Mouse (Mus musculus) neural tube, embryonic 13.5 days (tissue): ENCODE data around the gene Gm8020. TPM values are rescaled to one million over a fixed set of nuclear protein-coding genes. Genes with fewer than 3 reads are reported as not detected.
"Not testable (repeated sequence)": the region's sequence is repeated elsewhere in the genome, so short reads cannot be mapped to it uniquely, and the experiment has no call there.

ENCODE experiments used
- ATAC-seq: fragments of 200-750 bp; cut with Nextera tagmentation; 2 replicates; pipeline ENCODE4 v1.8.0; 2017; ENCODE audit warnings: low read depth, mild to moderate bottlenecking, moderate TSS enrichment, moderate library complexity
- H3K27ac ChIP-seq: fragments of 300-500 bp; sonication (generic); replicated peaks from 2 replicates; pipeline ENCODE4 v1.5.1; 2015; ENCODE audit warnings: moderate library complexity, mild to moderate bottlenecking, inconsistent platforms
- H3K27me3 ChIP-seq: fragments of 300-500 bp; sonication (generic); 2 replicates; pipeline ENCODE4 v1.6.1; 2015; ENCODE audit warnings: mild to moderate bottlenecking, inconsistent platforms
- H3K36me3 ChIP-seq: fragments of 300-500 bp; sonication (generic); 2 replicates; pipeline ENCODE4 v1.6.1; 2015; ENCODE audit warnings: mild to moderate bottlenecking, inconsistent platforms
- H3K4me1 ChIP-seq: fragments of 300-500 bp; sonication (generic); replicated peaks from 2 replicates; pipeline ENCODE4 v1.6.1; 2015; ENCODE audit warnings: inconsistent platforms
- H3K4me2 ChIP-seq: fragments of 300-500 bp; sonication (generic); 2 replicates; pipeline ENCODE4 v1.6.1; 2015; ENCODE audit warnings: inconsistent platforms, mild to moderate bottlenecking, moderate library complexity
- H3K4me3 ChIP-seq: fragments of 300-500 bp; sonication (generic); 2 replicates; pipeline ENCODE4 v1.5.1; 2015; ENCODE audit warnings: mild to moderate bottlenecking, inconsistent platforms
- H3K9ac ChIP-seq: fragments of 300-500 bp; sonication (generic); 2 replicates; pipeline ENCODE4 v1.6.1; 2015; ENCODE audit warnings: moderate library complexity, mild to moderate bottlenecking, inconsistent platforms
- H3K9me3 ChIP-seq: fragments of 300-500 bp; sonication (generic); 2 replicates; pipeline ENCODE4 v1.6.1; 2016; ENCODE audit warnings: inconsistent platforms
- WGBS: fragments of 180-500 bp; shearing (Covaris S2); methylation state at CpG from one replicate; pipeline ENCODE4 v1.1.7; 2015; 5-methylcytosine and 5-hydroxymethylcytosine counted together
- polyA plus RNA-seq: library from polyadenylated mRNA; unstranded; fragments of >200 nt; fragmentation: Nextera tagmentation; extraction: Ambion mirVana; gene quantifications from 2 replicates; pipeline ENCODE4 v1.2.1, GENCODE M21; 2015

Gm8020 gene
- not detected in 2 replicates for polyA plus RNA-seq

DNA sequence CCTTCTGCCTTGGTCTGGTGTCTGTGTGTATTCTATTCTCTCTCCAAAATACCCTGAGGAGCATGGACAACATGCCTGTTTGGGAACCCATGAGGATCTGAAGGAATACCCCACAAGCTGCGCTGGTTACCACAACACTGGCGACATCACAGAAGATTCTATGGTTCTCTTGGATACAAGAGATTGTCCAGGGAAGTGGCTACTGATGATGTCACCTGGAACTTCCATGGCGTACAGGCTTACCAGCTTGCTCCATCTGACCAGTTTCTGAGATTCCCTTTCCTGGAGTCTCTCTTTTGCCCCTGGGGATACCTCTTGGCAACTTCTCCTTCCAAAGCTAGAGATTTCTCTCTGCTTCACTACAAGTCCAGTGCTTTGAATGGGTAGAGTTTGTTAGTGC lies at the start of gene Gm8020:
Gene Gm8020 (minus strand): TSS at position 101 of the 400 bp plus-strand sequence.
- WGBS, result 83% methylated on average over 2 of the region's 3 CpGs
- H3K4me1 ChIP-seq, H3K27ac ChIP-seq, ATAC-seq, H3K4me3 ChIP-seq, H3K4me2 ChIP-seq, H3K9ac ChIP-seq, H3K36me3 ChIP-seq, H3K9me3 ChIP-seq, H3K27me3 ChIP-seq: not testable (repeated sequence)

DNA sequence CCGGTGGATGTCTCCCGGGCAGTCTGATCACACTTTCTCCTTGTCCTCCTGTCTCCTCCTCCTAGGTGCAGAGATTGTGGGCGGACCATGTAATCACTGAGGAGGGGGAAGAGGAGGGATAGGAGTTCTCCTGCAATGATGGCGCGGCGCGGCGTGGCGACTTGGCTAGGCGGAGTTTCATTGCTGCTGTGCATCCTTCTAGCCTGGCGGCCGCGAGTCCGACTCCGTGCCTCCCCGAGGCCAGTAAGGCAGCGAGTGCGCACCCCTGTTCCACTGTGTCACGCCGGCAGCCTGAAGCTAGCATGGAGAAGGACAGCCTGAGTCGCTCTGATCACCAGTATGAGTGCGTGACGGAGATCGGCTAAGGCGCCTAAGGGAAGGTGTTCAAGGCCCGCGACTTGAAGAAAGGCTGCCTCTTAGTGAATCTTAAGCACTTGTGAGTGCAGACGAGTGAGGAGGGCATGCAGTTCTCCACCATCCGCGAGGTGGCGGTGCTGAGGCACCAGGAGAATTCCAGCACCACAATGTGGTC lies 41.1 kb upstream of the Gm8020 start:
- ATAC-seq, result peak; percentile 78; the same call in 1 of the 2 replicates
- H3K27me3 ChIP-seq, H3K4me2 ChIP-seq, H3K36me3 ChIP-seq, H3K4me3 ChIP-seq, H3K4me1 ChIP-seq, H3K9me3 ChIP-seq, H3K27ac ChIP-seq, H3K9ac ChIP-seq: not testable (repeated sequence)
- WGBS, result 5% methylated on average over 28 of the region's 31 CpGs

DNA sequence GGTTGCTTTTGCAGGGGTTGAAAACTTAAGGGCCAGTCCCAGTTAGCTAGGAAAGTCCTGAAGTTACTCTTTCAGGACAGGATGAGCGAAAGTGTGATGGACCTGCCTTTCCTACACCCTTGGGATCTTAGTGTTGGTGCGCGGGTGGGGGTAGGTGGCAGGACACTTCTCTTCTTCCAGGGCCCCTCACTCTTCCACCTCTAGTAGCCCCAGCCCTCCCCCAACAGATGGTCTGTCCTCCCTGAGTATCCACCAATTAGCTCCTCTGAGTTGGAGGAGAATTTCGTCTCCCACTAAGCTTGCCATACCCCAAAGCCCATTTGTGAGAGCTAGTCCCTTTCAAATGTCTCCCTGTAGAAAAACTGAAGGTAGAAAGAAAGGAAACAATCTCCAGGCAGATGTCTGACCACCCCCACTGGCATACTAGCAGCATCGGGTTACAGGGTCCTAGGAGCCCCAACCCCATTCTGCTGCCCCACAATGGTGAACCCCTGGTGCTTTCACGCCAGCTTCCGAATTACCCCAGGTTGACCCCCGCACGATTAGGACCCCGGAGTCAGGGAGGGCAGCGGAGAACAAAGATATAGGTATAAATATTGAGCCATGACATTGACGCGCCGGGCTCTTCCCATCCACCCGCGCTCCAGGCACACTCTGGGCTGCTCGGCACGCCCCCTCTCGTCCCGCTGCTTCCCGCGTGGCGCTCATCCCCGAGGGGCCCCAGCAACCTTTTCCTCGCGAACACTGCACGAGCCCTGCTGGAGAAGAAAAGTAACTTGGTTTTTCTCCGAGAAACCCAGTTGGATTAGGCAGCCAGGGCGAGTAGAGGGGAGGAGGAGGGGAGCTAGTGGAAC lies 40.4 kb upstream of the Gm8020 start:
- 17% methylated on average over 25 of the region's 29 CpGs for WGBS

DNA sequence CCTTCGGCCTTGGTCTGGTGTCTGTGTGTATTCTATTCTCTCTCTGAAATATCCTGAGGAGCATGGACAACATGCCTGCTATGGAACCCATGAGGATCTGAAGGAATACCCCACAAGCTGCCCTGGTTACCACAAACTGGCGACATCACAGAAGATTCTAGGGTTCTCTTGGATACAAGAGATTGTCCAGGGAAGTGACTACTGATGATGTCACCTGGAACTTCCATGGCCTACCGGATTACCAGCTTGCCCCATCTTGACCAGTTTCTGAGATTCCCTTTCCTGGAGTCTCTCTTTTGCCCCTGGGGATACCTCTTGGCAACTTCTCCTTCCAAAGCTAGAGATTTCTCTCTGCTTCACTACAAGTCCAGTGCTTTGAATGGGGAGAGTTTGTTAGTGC lies 22.0 kb upstream of the Gm8020 start, which contains the start of gene Gm8024:
Gene Gm8024 (minus strand): TSS at position 101 of the 400 bp plus-strand sequence.
- 100% methylated on average over 1 of the region's 3 CpGs for WGBS

More for the DNA sequence above, 40.4 kb upstream of the Gm8020 start:
- H3K4me3 ChIP-seq, H3K27me3 ChIP-seq, H3K9ac ChIP-seq, H3K36me3 ChIP-seq, H3K27ac ChIP-seq, H3K4me2 ChIP-seq, H3K4me1 ChIP-seq, H3K9me3 ChIP-seq: not testable (repeated sequence)
- peak; percentile 50 for ATAC-seq

DNA sequence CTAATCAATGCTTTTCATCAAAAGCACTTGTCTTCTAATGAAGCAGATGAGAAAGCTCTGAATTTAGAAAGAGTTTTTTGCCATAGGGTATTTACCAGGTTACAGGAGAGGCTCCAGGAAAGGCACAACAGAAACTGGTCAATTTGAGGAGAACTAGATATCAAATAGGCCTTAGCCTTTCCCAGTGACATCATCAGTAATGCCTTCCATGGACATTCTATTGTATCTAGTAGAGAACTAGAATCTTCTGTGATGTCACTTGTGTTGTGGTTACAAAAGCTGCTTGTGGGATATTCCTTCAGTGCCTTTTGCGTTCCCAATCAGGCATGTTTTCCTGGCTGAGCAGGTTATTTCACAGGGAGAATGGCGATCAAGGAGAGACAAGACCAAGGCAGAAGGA lies 38.6 kb downstream of the Gm8020 start, which contains the start of gene Gm8011:
Gene Gm8011 (plus strand): TSS at position 301 of the 400 bp plus-strand sequence.
- H3K36me3 ChIP-seq, H3K27ac ChIP-seq, H3K9ac ChIP-seq, H3K4me1 ChIP-seq, H3K9me3 ChIP-seq, H3K4me3 ChIP-seq, H3K27me3 ChIP-seq, H3K4me2 ChIP-seq, ATAC-seq: not testable (repeated sequence)
- 60% methylated on average over 2 of the region's 2 CpGs for WGBS

More for the DNA sequence above, 22.0 kb upstream of the Gm8020 start, which contains the start of gene Gm8024:
- H3K9me3 ChIP-seq, H3K4me2 ChIP-seq, H3K4me1 ChIP-seq, H3K4me3 ChIP-seq, H3K36me3 ChIP-seq, H3K27me3 ChIP-seq, ATAC-seq, H3K9ac ChIP-seq, H3K27ac ChIP-seq: not testable (repeated sequence)

Other genes with a start within 250 kb of the Gm8020 start
- not detected in 2 replicates for gene Gm17026, start 242.3 kb downstream of the Gm8020 start, polyA plus RNA-seq
- not detected in 2 replicates for gene Gm9611, start 205.0 kb downstream of the Gm8020 start, polyA plus RNA-seq
- not detected in 2 replicates for gene Gm7995, start 192.1 kb downstream of the Gm8020 start, polyA plus RNA-seq
- gene Gm8005, start 62.7 kb downstream of the Gm8020 start, polyA plus RNA-seq, result not detected in 2 replicates
- gene Gm8011, start 38.5 kb downstream of the Gm8020 start, polyA plus RNA-seq, result not detected in 2 replicates
- gene Gm8024, start 21.9 kb upstream of the Gm8020 start, polyA plus RNA-seq, result not detected in 2 replicates
- not detected in 2 replicates for gene Gm17124, start 97.5 kb upstream of the Gm8020 start, polyA plus RNA-seq
- not detected in 2 replicates for gene Gm3633, start 139.6 kb upstream of the Gm8020 start, polyA plus RNA-seq
- not detected in 2 replicates for gene Gm10378, start 153.6 kb upstream of the Gm8020 start, polyA plus RNA-seq